Mouse (Mus musculus) CD4-positive helper T cell, adult 2 months (primary cell): ENCODE measurements around the gene Rint1.

Experiments
- DNase-seq: peaks from one replicate; pipeline ENCODE4 v3.0.0-alpha.2; 2012; ENCODE audit warnings: low read depth, missing footprints, low spot score

The Rint1 gene

DNA sequence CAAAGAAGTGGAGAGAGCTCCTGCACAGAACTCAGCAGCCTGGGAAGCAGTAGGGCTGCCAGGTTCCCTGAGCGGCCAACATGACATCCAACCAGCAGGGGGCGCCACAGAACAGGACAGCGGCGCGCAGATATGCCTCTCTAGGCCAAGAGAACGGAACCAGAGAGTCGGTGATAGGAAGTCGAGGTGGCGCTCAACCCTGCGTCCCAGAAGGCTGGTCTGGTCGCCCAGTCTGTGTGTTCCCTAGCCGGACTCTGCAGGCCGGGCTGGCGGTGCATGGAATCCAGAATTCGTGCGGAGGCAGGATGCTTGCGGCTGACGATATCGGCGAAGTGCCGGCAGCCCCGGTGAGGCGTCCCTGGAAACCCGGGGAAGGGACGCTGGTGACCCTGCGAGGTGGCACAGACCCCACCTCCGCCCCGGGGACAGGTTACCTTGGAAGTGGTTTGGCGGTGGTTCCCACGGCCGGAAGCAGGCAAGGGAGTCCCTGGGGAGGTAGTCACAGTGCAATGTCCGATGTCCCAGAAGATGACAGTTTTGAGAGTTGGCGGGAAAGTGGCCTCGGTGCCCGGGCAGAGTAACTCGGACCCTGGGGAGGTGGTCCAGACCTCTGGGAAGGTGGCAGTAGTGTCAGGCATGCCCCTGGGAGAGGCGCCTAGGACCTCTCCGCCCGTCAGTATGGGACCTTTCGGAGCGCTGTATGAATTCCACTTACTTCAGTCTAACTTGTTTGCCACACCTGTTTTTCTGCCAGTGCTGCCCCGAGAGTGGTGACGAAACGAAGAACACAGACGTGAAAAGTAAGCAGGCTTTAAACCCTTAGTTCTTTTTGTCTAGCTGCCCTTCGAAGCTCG lies at the start of gene Rint1:
Gene Rint1, plus strand, starts transcription at position 176 of the 854 bp plus-strand sequence.
- peak; percentile 91 for DNase-seq

DNA sequence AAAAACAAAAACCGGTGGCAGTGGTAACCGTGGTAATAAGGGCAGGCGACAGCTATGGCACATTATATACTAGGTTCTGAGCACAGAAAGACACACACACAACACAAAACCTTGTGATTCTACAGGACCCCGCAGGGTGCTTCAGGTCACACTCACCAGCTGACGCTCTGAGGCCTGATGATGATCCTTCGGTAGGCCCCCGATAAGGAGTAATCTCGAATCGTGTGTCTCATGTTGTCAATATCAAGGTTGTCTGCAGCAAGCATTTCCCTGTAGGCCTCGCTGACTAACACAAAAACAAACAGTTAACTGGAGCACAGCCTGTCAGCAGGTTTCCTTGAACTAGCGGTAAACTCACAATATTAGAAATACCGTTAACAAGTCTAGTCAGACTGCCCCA lies 44.2 kb upstream of the Rint1 start:
- no peak for DNase-seq

DNA sequence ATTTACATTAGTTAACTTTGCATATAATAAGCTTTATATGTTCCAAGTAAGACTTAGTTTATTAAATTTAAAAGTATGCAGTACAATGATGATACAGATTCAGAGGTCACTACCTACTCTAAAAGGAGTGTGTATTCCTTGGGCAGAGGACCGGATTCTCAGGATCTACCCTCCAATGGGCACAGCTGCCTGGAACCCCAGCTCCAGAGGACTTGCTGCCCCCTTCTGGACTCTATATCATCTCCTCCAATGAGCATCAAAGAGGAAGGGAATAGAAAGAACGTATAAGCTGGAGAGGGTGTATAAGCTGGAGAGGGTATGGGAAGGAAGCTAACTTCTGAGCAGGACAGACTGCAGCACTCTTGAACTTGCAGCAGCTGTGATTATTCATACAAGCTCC lies 37.6 kb upstream of the Rint1 start:
- DNase-seq: no peak

DNA sequence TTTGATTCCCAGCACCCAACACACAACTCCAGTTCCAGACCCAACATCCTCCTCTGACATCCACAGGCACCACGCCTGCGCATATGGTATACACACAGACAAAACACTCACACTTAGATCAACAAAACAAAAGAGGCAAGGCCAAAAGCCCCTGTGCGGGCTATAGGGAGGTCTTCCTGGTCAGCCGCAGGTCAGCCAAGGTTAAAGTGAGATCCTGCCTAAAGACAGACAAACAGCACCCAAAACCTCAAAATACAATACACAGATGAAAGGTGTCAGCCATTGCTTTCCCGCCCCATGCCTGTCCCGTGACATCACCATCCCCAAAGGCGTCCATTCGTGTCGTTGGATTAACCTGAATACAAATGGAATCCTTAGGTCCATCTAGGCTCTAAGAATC lies 31.9 kb upstream of the Rint1 start:
- no peak for DNase-seq

DNA sequence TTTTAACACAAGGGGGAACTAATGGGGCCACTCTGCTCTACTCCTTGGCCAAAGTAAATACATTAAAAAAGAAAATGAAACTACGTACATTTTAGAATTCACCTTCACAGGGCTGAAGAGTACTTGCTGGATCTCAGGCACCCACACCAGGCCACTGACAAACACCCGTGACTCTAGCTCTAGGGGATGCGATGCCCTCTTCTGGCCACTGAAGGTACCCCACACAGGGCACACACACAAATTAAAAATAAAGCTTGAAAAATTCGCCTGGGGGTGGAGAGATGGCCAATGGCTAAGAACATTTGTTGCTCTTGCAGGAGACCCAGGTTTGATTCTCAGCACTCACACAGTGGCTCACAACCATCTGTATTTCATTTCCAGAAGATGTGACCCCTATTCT lies 31.1 kb upstream of the Rint1 start:
- no peak for DNase-seq

DNA sequence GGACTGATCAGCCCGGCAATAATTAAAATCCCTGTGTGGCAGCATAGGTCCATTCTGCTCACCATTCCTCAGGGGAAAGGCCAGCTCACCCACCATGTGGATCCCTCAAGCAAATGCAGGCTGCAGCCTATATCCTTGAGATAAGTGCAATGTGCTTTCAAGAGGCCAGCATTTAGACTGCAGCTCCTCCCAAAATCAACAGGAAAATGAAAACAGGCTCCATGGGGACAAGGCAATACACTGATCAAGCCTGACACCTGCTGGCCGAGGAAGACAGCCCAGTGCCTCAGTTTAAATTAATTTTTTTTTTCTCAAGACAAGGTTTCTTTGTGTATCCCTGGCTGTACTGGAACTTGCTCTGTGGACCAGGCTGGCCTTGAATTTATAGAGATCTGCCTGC lies 28.9 kb upstream of the Rint1 start:
- DNase-seq: peak; percentile 57

DNA sequence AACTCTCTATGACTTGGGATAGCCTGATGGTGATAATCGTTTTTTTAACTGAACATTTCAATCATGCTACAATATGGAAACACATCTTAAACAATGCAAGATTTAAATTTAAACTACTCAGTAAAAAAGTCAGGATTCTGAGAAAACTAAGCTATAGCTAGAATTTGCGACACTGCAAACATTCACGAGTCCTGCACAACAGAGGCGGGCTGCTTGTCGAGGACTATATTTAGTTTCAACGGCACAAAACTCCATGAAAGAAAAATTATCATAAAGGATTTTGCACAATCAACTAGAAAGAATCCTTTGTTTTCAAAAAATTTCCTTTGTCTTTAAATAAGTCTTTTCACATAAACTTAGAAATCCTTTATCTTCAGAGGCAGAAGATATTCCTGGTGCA lies 25.0 kb upstream of the Rint1 start:
- no peak for DNase-seq

DNA sequence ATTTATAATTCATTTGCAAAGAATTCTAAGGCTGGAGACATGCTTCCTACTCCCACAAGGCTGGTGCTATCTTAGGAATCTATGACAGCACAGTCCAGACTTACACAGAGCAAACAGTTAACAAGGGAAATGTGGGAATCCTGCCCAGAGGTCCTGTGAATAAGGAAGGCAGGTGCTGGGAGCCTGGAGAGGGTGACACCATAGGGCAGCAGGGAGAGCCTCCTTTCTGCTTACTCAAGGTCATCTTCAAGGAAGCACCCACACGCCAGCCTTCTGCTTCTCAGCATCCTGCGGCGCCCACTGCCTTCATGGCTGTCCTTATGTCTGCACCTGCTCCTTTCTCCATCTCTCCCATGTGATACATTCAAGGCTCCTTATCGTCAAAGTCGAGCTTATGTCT lies 23.0 kb upstream of the Rint1 start:
- no peak for DNase-seq

DNA sequence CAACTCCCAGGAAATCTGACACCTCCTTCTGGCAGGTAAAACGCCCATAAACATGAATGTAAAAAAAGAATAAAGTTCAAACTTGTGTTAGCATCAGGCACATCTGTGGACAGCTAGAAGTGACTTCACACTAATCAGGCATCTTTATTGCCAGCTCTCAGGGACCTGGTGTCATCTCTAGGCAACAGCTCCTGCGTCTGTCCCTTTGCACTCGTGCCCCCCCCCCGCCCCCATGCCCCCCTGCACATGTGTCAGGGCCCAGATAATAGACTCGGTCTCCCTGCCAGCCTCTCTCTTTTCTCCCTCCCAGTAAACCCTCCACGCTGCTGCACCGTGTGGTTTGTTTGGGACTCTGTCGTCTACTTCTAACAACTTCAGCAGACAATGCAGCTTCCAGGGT lies 16.4 kb upstream of the Rint1 start:
- no peak for DNase-seq

DNA sequence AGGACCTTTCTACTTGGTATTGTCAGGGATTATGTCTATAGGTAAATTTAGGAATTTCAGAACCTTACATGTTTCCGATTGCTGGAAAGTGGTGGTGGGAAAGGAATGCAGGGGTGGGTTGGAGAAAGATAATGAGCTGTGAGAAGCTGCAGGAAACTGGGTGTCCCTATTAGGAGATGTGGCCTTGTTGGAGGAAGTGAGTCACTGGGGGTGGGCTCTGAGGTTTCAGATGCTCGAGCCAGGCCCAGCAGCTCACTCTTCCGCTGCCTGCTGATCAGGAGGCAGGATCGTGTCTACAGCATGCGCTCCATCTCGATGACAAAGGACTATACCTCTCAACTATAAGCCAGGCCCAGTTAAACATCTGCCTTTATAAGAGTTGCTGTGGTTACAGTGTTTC lies 13.3 kb upstream of the Rint1 start:
- no peak for DNase-seq

DNA sequence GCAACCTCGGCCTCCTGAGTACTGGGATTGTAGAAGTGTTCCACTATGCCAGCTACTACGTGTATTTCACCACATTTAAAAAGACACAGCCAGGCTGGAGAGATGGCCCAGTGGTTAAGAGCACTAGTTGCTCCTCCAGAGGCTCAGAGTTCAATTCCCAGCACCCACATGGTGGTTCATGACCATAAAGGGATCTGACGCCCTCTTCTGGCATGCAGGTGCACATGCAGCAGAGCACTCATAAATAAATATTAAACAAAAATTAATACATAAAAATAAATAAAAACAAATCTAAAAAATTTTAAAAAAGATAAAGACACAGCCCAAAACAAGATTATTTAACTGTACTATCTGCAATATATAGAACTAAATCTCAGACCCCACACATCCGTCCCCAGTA lies 7.0 kb upstream of the Rint1 start:
- no peak for DNase-seq

DNA sequence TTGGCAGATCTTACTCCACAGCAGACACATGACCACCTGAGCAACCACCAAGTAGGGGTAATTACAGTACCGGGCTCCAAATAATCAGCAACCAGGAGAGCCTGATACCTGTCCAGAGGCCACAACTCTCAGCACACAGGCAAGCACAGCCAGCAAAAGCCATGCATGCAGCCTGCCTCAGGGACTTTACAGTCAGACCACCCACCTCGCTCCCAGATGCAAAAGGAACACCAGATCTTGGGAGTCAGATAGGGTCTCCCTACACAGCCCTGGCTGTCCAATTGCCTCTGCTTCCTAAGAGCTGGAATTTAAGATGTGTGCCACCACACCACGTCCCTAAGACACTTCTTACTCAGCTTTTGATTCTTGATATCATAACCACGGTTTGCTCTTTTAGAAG lies 6.3 kb upstream of the Rint1 start:
- no peak for DNase-seq

DNA sequence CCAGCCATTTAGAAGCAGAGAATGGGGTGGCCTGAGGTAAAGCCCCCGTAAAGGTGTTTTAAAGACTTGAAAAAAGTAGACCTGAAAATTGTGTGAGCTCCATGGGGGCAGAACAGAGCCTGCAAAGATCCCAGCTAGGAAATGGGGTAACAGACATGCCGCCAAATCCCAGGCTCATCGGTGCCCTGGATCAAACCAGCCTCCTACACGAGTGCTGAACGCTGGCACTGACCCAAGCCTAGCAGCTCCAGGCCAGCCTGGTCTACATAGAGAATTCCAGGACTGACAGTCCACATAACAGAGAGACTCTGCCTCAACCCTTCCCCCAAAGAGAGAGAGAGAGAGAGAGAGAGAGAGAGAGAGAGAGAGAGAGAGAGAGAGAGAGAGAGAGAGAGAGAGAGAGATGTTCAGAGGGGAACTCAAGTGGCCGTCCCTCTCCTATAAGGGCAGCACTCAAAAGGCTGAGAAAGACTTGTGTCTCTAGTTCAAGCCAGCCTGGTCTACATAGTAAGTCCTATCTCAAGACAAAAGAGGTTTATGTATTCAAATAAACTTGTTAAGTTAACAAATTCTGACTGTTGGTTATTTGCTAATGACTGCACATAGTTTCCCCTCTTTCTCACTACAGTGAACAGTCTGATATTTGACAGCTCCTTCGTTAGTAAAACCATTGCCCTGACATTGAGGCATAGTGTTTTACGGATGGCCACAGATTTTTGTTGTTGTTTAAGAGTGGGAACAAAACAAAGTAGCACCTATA lies 5.3 kb upstream of the Rint1 start:
- DNase-seq: no peak

DNA sequence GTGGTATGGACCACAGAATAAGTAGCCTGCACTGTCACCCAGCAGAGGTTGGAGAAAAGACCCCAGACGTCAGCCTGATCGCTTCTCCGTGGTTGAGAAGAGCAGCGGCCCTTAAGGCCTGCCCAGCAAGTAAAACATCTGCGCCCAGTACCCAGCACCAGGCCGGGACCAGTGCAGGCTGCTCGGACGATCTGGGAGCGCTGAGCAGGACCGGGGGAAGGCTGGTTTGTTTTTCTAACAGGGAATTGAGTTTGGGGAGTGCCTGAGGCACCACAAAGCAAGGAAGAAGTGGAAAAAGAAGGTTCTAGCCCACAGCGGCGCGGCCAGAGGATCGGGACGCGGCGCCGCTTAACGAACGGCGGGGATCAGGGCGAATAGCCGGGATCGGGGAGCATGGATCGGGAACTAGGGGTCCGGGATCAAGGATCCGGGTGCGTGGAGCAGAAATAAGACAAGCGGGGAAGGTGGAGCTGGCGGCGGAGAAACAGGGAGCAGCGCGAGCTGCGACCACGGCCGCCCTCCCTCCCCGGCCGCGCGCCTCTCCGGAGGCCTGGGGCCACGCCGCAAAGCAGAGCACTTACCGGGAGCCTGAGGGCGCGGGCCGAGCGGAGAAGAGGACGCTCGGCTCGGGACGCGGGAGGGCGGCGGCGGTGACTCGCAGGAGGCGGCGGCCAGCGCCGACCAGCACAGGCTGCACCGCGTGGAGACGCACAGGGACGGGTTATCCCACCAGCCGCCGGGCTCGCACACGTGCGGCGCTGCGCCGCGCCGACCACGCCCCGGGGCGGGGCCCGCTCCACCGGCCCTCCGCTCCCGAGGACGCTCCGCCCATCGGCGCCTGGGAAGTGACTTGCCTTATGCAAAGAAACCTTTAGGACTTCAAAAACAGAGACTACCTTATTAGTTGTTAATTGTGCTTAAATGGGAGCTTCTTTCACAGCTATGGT lies 4.3 kb upstream of the Rint1 start, which contains the start of gene Pus7:
Gene Pus7, minus strand, starts transcription at position 781 of the 947 bp plus-strand sequence.
- peak; percentile 89 for DNase-seq

DNA sequence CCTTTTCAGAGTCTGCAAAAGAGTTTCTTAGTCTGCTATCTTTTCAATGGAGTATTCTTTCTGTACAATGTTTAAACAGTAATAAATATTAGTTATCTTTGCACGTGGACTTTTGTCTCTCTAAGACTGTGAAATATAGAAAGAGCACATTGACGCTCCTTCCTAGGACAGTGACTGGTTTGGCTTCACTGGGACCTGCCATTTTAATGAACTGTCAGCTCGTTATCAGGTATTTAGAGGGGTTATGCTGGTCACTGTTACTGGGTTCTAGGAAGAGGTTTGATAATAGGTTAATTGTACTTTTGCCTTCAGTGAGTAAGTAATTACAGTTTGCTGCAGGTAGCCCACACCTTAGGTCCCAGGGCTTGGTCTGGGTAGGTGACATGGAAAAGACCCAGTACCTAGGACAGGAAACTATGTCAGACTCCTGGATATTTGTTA lies 899 bp downstream of the Rint1 start:
- no peak for DNase-seq

DNA sequence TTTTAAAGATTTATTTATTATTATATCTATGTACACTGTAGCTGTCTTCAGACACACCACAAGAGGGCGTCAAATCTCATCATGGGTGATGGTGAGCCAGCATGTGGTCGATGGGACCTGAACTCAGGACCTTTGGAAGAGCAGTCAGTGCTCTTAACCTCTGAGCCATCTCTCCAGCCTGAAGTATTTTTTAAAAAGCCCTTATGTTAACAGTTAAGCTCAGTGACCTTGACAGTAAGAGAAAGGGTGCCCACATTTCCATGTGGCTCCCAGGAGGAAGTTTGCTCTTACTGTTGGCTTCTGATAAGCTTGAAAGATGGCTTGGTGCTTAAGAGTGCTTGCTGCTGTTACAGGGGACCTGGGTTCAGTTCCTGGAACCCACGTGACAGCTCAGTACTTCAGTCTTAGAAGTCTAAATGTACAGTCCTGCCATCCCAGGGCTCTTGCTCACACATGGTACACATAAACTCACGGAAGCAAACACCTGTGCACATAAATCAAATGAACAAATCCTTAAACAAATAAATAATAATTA lies 1.6 kb downstream of the Rint1 start:
- no peak for DNase-seq

DNA sequence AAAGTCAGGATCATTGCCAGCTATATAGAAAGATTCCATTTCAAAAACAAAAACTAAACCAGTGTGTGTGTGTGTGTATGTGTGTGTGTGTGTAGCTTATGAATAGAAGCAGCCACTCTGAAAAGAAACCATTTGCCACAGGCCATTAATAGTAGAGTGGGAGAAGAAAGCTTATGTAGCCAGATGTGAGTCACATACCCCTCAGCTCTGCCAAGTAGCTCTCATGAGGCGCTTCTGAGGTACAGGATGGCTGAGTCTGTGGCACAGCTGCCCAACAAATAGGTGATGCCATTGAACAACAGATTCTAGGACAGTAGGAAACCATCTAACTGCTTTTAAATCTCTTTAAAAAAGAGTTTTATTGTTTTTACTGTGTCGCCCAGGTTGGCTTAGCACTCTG lies 5.2 kb downstream of the Rint1 start:
- no peak for DNase-seq

DNA sequence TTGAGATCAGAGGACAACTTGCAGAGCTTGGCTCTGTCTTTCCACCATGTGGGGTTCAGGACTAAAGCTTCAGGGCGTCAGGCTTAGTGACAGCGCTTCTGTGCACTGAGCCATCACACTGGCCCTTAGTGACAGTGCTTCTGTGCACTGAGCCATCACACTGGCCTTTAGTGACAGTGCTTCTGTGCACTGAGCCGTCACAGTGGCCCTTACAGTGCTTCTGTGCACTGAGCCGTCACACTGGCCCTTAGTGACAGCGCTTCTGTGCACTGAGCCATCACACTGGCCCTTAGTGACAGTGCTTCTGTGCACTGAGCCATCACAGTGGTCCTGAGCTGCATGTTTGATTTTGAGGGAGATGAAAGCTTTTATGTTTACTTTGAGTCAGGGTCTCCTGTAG lies 27.3 kb downstream of the Rint1 start:
- DNase-seq: no peak

DNA sequence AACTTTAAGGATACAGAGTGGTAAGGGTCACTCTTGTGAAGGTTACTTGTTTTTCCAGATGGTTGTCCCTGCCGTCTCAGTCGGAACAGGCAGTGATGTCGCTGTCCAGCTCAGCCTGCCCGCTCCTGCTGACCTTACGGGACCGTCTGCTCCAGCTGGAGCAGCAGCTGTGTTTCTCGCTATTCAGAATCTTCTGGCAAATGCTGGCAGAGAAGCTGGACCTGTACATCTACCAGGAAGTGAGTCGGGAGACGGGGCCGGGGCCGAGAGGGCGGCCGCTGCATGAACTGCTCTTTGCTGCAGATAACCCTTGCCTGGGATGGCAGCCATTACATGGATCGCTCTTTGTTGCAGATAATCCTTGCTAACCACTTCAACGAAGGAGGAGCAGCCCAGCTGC lies 29.2 kb downstream of the Rint1 start:
- no peak for DNase-seq

DNA sequence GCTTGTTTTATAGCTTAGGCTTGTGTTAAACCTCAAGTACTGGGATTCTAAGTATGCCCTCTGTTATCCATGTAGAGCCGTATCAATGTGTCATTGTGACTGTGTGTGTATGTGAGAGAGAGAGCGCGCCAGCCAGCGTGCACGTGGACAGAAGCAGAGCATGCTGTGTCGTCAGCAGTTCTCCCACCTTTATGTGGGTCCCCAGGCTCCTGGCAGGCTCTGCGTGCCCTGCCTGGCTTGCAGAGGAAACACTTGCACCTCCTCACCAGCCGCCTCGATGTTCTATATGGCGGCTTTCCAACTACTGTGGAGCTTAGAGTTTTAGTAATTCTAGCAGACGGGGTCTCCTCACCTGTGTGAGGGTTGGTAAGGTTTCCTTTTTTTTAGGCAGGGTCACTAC lies 34.8 kb downstream of the Rint1 start:
- no peak for DNase-seq

DNA sequence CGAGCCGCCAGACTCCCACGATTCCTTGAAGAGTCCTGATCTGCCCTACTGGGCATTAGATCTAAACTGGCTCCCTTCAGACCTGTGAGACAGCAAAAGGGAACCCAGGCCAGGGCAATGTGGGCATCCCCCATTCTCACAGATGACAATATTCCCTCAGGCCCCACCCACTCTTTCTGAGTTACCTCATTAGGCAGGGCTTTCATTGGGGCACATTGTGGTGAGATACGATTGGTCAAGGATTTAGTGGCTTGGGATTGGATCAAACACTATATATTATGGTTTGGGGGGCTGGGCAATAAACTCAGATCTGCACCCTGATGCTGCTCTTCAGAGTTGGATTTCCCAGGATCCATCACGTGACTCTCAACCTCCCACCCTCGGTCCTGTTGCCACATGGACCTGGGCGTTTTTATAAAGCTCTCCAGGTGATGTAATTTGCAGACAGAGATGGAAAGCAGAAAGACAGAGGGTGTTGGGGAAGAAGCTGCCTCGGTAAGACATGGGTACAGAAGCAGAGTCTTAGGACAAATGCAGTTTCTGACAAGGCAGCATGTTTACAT lies 36.7 kb downstream of the Rint1 start:
- no peak for DNase-seq
